Mouse (Mus musculus) liver (tissue): ENCODE results near the gene Fam50b.
A peak's percentile ranks its signal among the peaks of the same experiment; 100 is the strongest.

Source experiments
- DNase-seq: peaks from one replicate; pipeline ENCODE4 v3.0.0-alpha.2; 2020; ENCODE audit warnings: mixed read lengths

Gene Fam50b

DNA sequence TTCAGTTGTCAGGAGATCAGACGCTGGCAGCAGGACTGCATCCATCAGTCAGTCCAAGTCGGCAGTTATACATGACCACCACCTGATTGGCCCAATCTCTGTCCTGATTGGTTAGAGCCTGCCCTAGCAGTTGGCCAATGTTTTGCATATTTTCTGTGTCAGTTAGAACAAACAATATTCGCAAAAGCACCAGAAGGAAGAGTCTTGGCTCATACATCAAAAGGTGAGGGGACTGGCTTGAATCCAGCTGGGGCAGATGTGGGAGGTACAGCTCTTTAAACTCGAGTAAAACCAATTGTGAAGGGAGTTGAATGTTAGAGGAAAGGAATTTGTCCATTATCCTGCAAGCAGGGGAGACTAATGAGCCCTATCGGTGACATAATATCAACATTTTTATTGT is at the start of gene Fam50b:
TSS of gene Fam50b (plus strand) at position 165 of the 400 bp plus-strand sequence.
- DNase-seq = no peak

GRCm38 (mm10) chr13:34685008-34685765 is 49.5 kb upstream of the Fam50b start:
- DNase-seq = no peak

DNA sequence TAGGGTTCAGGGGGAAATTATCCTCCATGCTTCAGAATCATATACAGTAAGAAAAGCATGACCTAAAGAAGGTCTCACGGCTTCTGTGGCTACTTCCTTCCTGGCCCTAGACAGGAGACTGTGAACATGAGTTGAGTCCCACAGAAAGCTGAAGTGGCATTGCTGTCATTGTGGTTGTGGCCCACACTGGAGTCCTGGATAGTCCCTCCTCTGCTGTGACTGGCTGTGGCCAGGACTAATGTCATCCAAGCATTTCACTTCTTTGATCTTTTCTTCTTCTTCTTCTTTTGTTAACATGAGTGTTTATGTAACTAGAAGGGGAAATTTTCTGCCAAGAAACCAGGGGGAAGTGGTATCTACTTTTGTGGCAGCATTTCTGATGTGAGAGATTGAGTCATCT is 43.6 kb upstream of the Fam50b start:
- DNase-seq = no peak

DNA sequence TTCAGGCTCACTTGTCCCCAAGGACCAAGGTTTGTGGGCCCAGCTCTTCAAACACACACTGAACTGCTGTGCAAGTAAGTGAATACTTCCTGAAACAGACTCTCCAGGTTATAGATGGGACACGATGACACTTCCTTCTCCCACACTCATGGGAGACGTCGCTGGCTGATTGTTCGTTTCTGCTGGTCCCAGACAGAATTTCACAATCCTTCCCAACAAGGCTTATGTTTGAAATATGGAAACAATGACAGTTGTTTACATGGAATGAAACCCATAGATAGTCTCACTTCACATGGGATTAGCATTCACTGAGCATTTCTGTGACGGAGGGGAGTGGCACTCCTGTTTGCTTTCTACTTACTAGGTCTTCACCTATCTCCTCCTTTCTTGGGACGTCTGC is 41.5 kb upstream of the Fam50b start:
- DNase-seq = no peak

GRCm38 (mm10) chr13:34696734-34697332 is 37.8 kb upstream of the Fam50b start:
- DNase-seq = no peak

DNA sequence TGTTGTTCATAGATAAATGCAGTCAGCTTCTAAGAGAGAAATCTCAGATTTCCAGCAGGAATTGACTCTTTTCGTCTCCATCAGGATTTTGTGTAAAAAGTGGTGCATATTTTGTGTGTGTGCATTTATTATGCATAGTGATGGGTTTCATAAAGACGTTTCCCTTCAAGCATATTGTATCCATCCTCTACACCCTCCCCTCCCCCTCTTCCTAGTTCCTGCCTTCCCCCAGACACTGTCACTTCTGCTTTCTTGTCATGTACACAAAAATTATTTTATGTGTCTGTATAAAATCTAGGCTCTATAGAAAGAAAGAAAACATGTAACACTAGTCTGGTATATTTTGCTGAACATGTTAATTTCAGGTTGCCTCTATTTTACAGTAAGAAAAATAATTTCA is 34.6 kb upstream of the Fam50b start:
- no peak for DNase-seq

DNA sequence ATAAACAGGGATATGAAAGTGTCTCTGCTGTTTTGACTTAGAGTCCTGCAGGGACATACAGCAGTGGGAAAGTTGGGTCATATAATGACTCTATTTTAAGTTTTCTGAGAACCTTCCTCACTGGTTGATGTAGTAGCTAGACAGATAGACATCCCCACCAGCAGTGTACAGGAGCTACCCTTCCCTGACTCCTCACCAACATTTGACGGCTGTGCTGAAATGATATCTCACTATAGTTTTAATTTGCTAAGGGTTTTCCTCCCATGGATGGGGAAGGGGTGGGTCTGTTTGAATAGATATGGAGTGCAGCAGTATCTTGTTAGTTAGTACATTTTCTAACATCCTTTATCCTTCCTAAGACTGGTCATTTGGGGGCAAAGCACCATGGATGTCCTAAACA is 34.0 kb upstream of the Fam50b start:
- no peak for DNase-seq

GRCm38 (mm10) chr13:34703301-34703700 is 31.3 kb upstream of the Fam50b start:
- no peak for DNase-seq

DNA sequence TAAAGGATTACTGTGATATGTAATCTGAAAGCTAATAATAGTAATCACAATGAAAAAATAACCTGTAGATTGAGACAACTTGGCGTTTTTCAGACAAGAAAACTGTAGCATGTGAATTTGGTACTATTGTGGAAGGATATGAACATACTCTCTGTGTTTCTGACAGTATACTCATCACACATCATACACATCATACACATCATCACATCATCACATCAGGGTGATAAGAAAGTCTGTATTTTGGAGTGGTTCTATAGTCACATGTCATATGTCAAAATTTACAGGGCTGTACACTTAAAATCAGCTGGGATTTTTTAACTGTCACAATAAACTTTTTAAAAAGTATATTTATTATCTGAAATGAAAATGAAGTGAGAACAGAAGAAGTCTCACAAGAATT is 30.9 kb upstream of the Fam50b start:
- DNase-seq = no peak

GRCm38 (mm10) chr13:34704835-34705234 is 29.8 kb upstream of the Fam50b start:
- no peak for DNase-seq

DNA sequence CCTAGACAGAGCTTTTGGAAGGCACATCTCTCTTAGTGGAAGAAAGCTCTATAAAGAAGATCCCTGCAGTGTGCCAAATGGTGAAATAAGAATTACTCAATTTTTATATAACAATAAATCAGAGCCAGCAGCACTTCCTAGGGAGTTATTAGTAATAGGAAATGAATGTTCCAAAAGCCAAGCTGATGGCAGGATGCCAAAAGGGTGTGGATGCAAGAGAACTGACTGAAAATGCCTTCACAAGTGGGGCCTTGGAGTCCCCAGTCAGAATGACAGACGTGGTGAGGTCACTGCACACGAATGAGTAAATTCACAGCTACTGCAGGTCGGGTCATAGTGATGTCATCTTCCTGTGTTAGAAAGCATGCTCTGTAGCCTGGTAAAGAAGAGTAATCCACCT is 25.7 kb upstream of the Fam50b start:
- peak; percentile 47 for DNase-seq

GRCm38 (mm10) chr13:34709566-34709965 is 25.1 kb upstream of the Fam50b start:
- DNase-seq = no peak

DNA sequence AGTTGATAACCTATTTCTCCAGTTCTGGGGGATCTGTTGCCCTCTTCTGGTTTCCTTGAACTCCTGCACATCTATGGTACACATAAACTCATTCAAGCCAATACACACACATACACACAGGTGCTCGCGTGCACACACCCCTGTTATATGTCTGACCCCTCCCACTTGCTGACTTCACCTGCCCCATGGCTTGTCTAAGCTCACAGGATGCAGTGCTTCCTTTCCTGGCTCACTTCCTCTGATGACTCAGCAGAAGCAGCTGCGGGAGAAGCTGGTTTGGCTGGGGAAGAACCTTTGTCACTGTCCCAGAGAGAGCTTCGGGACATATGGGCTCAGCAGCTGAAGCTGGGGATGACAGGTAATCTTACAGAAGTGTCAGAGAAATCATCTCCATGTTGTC is 23.2 kb upstream of the Fam50b start:
- DNase-seq = no peak

- no peak for DNase-seq
Observed at GRCm38 (mm10) chr13:34712881-34713280, 21.8 kb upstream of the Fam50b start.

- DNase-seq = no peak
Observed at GRCm38 (mm10) chr13:34715437-34715838, 19.2 kb upstream of the Fam50b start.

GRCm38 (mm10) chr13:34724831-34725592 is 9.6 kb upstream of the Fam50b start:
- DNase-seq = no peak

GRCm38 (mm10) chr13:34725800-34726476 is 8.7 kb upstream of the Fam50b start:
- DNase-seq = peak; percentile 18

- DNase-seq = no peak
Observed at GRCm38 (mm10) chr13:34726477-34726805, 8.2 kb upstream of the Fam50b start.

DNA sequence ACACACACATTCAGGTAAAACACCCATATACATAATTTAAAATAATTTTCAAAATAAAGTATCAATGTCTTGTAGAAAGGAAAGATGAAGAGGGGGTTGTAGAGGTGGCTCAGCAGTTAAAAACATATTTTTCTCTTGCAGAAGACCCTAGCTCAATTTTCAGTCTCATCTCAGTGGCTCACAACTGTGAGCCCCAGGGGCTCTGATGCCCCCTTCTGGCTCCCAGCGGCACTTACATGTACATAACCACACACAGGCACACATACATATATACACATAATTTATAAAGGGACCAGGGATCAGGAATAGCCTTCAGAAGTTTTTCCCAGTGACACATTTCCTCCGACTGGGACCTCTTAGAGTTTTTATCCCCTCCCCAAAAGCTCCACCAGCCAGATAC is 7.6 kb upstream of the Fam50b start:
- DNase-seq = no peak

- no peak for DNase-seq
Observed at GRCm38 (mm10) chr13:34731551-34731950, 3.1 kb upstream of the Fam50b start.

DNA sequence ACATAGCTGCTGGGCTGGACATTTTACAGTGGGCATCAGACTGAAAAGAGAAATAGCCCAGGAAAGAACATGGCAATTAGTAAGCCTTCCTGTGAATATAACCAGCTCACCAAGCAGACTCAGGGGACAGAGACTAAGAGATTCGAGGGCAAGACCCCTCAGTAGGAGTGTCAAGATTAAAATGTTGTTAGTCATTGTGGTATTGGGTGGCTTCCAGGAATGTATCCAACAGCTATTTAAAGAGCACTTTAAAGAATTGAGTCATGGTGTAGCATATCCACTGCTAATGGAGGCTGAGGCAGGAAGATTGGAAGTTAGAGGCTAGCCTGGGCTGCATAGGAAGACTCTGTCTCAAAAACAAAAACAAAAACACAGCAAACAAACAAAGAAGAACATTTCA is 870 bp upstream of the Fam50b start:
- DNase-seq = no peak

- no peak for DNase-seq
Observed at GRCm38 (mm10) chr13:34737968-34738698, 3.5 kb downstream of the Fam50b start.

- DNase-seq = no peak
Observed at GRCm38 (mm10) chr13:34738699-34738973, 4.0 kb downstream of the Fam50b start.
